Mouse (Mus musculus): ENCODE results near the gene Arhgef3.

Gene Arhgef3

GRCm38 (mm10) chr14:27115275-27115660 lies 569 bp downstream of the Arhgef3 start:
- DNase-seq (ENCODE audit: low read depth) = no peak

- no peak for DNase-seq (ENCODE audit: low read depth)
Observed at GRCm38 (mm10) chr14:27115991-27116390, 1.3 kb downstream of the Arhgef3 start.

- DNase-seq (ENCODE audit: low read depth) = no peak
Observed at GRCm38 (mm10) chr14:27116577-27117165, 2.0 kb downstream of the Arhgef3 start.

GRCm38 (mm10) chr14:27118546-27118945 lies 3.8 kb downstream of the Arhgef3 start:
- DNase-seq (ENCODE audit: low read depth) = no peak

GRCm38 (mm10) chr14:27122646-27123045 lies 7.9 kb downstream of the Arhgef3 start:
- DNase-seq (ENCODE audit: low read depth) = peak; percentile 11

- DNase-seq (ENCODE audit: low read depth) = peak; percentile 69
Observed at GRCm38 (mm10) chr14:27123543-27123942, 8.8 kb downstream of the Arhgef3 start.

- DNase-seq (ENCODE audit: low read depth) = no peak
Observed at GRCm38 (mm10) chr14:27130031-27130430, 15.3 kb downstream of the Arhgef3 start.

GRCm38 (mm10) chr14:27130676-27131075 lies 16.0 kb downstream of the Arhgef3 start:
- no peak for DNase-seq (ENCODE audit: low read depth)

GRCm38 (mm10) chr14:27131521-27131920 lies 16.8 kb downstream of the Arhgef3 start:
- peak; percentile 29 for DNase-seq (ENCODE audit: low read depth)

- DNase-seq (ENCODE audit: low read depth) = no peak
Observed at GRCm38 (mm10) chr14:27138891-27139290, 24.2 kb downstream of the Arhgef3 start.

- no peak for DNase-seq (ENCODE audit: low read depth)
Observed at GRCm38 (mm10) chr14:27139968-27140367, 25.3 kb downstream of the Arhgef3 start.

- DNase-seq (ENCODE audit: low read depth) = no peak
Observed at GRCm38 (mm10) chr14:27141486-27141885, 26.8 kb downstream of the Arhgef3 start.

- no peak for DNase-seq (ENCODE audit: low read depth)
Observed at GRCm38 (mm10) chr14:27142680-27143079, 28.0 kb downstream of the Arhgef3 start.

- DNase-seq (ENCODE audit: low read depth) = peak; percentile 70
Observed at GRCm38 (mm10) chr14:27145171-27146045, 30.7 kb downstream of the Arhgef3 start.

GRCm38 (mm10) chr14:27147726-27148125 lies 33.0 kb downstream of the Arhgef3 start:
- DNase-seq (ENCODE audit: low read depth) = no peak

- DNase-seq (ENCODE audit: low read depth) = no peak
Observed at GRCm38 (mm10) chr14:27149401-27149800, 34.7 kb downstream of the Arhgef3 start.

- no peak for DNase-seq (ENCODE audit: low read depth)
Observed at GRCm38 (mm10) chr14:27150011-27150640, 35.4 kb downstream of the Arhgef3 start.

GRCm38 (mm10) chr14:27151432-27151831 lies 36.7 kb downstream of the Arhgef3 start:
- DNase-seq (ENCODE audit: low read depth) = no peak

GRCm38 (mm10) chr14:27155088-27155487 lies 40.4 kb downstream of the Arhgef3 start:
- DNase-seq (ENCODE audit: low read depth) = no peak

GRCm38 (mm10) chr14:27156032-27156431 lies 41.3 kb downstream of the Arhgef3 start:
- DNase-seq (ENCODE audit: low read depth) = peak; percentile 15

- no peak for DNase-seq (ENCODE audit: low read depth)
Observed at GRCm38 (mm10) chr14:27158133-27158532, 43.4 kb downstream of the Arhgef3 start.

- DNase-seq (ENCODE audit: low read depth) = no peak
Observed at GRCm38 (mm10) chr14:27158782-27159181, 44.1 kb downstream of the Arhgef3 start.

- no peak for DNase-seq (ENCODE audit: low read depth)
Observed at GRCm38 (mm10) chr14:27160762-27161161, 46.1 kb downstream of the Arhgef3 start.

Measured in NIH3T3 (cell line).